Mouse (Mus musculus) heart, embryonic 13.5 days (tissue): ENCODE results near the gene Zc3hc1. TPM values are rescaled to one million over a fixed set of nuclear protein-coding genes. Genes with fewer than 3 reads are reported as not detected.

Source experiments
- ATAC-seq: fragments of 200-750 bp; cut with Nextera tagmentation; 2 replicates; pipeline ENCODE4 v1.8.0; 2017; ENCODE audit warnings: moderate TSS enrichment; ENCODE audit not compliant: insufficient number of reproducible peaks, low FRiP score, low TSS enrichment; ENCODE audit errors: extremely low read depth
- H3K27ac ChIP-seq: fragments of 300-500 bp; sonication (generic); replicated peaks from 2 replicates; pipeline ENCODE4 v1.5.1; 2015; ENCODE audit warnings: moderate library complexity, mild to moderate bottlenecking, inconsistent platforms
- H3K27me3 ChIP-seq: fragments of 300-500 bp; sonication (generic); replicated peaks from 2 replicates; pipeline ENCODE4 v1.6.1; 2015; ENCODE audit warnings: mild to moderate bottlenecking, inconsistent platforms
- H3K36me3 ChIP-seq: fragments of 300-500 bp; sonication (generic); 2 replicates; pipeline ENCODE4 v1.6.1; 2015; ENCODE audit warnings: mild to moderate bottlenecking, inconsistent platforms
- H3K4me1 ChIP-seq: fragments of 300-500 bp; sonication (generic); 2 replicates; pipeline ENCODE4 v1.6.1; 2015; ENCODE audit warnings: inconsistent platforms
- H3K4me2 ChIP-seq: fragments of 300-500 bp; sonication (generic); 2 replicates; pipeline ENCODE4 v1.6.1; 2015; ENCODE audit warnings: inconsistent platforms, mild to moderate bottlenecking, moderate library complexity
- H3K4me3 ChIP-seq: fragments of 300-500 bp; sonication (generic); 2 replicates; pipeline ENCODE4 v1.5.1; 2015; ENCODE audit warnings: moderate library complexity, mild to moderate bottlenecking, inconsistent platforms
- H3K9ac ChIP-seq: fragments of 300-500 bp; sonication (generic); 2 replicates; pipeline ENCODE4 v1.6.1; 2015; ENCODE audit warnings: inconsistent platforms, mild to moderate bottlenecking, moderate library complexity
- H3K9me3 ChIP-seq: fragments of 300-500 bp; sonication (generic); 2 replicates; pipeline ENCODE4 v1.6.1; 2016; ENCODE audit warnings: inconsistent platforms
- WGBS: fragments of 180-500 bp; shearing (Covaris S2); methylation state at CpG from one replicate; pipeline ENCODE4 v1.1.7; 2015; ENCODE audit warnings: mixed read lengths; 5-methylcytosine and 5-hydroxymethylcytosine counted together
- polyA plus RNA-seq: library from polyadenylated mRNA; unstranded; fragments of >200 nt; fragmentation: Nextera tagmentation; extraction: Ambion mirVana; gene quantifications from 2 replicates; pipeline ENCODE4 v1.2.1, GENCODE M21; 2015

Gene Zc3hc1
- polyA plus RNA-seq, 1 experiment from 2014 or later, result 46.0 TPM

DNA sequence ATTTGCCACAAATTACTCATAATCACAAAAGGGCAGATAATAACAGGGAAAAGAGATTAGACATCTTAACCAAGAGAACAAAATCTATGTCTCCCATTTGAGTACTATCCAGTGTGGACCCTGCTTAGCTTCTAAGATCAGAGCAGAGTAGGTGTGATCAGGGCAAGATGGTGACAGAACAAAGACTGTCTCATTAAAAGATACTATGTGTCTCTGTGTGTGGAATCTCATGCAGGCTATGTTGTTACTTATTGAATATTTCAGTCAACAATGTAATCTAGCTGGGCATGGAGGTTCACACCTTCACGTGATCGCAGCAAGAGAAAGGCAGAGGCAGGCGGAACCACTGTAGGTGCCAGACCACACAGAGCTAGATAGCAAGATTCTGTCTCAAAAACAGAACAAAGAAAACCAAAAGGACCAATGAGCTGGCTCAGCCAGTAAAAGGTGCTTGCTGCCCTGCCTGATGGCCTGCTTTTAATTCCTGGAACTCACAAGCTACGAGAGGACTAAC, 43.5 kb downstream of the Zc3hc1 start:
- Histone ChIP-seq H3K9ac (no peak overlapping the region), H3K9me3 (no peaks in the 10 kb centered on the region), H3K4me3 (no peak overlapping the region), H3K27ac (no peak overlapping the region), H3K4me1 (no peaks in the 10 kb centered on the region), H3K27me3 (no peaks in the 10 kb centered on the region), H3K36me3 (no peaks in the 10 kb centered on the region), H3K4me2 (no peak overlapping the region)
- ATAC-seq, result no peak
- WGBS, result 84% methylated on average over 4 of the region's 4 CpGs

DNA sequence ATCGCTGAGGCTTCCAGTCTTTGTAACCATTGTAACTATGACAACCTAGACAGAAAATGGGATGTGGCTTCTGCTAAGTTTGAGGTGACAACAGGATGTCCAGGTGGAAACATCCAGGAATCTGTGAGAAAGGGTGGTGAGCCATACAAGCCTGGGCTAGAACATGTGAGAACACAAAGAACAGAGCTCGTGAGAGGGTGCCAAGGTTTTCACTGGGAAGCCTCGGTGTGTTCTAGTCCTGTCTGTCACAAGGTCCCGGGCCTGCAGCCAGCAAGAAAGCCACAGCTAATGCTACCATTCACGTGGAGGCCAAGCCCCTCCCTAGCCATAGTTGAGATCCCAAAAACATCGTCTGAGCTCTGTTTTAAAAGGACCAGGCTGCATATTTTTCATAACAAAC, 44.1 kb downstream of the Zc3hc1 start:
- H3K4me2 ChIP-seq, result no peak overlapping the region
- no peak overlapping the region for H3K9ac ChIP-seq
- no peaks in the 10 kb centered on the region for H3K27me3 ChIP-seq
- no peaks in the 10 kb centered on the region for H3K4me1 ChIP-seq
- ATAC-seq, result no peak
- no peaks in the 10 kb centered on the region for H3K36me3 ChIP-seq
- WGBS, result 62% methylated on average over 6 of the region's 6 CpGs
- no peak overlapping the region for H3K27ac ChIP-seq
- no peak overlapping the region for H3K4me3 ChIP-seq
- H3K9me3 ChIP-seq, result no peaks in the 10 kb centered on the region

DNA sequence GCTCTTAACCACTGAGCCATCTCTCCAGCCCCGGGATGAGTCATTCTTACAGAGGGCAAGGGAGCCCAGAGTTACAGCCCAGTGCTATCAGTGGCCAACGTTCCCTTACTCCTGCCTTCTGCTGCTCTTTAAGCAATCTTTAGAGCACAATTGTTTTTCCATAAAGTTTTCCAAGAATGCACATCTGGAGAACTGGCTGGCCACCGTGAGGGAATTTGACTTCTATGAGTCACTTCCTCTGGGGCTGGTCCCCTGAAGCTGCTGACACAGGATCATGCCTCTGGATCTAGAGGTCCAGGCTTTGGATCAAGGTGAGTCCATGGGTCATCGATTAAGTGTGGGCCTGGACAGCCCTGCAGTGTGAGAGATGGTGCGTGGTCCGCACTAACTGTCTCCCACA, 46.8 kb downstream of the Zc3hc1 start:
- no peak overlapping the region for H3K4me2 ChIP-seq
- no peak overlapping the region for H3K9ac ChIP-seq
- 0 out of 2 replicates have a peak, but pooled peaks have one; percentile 54 for ATAC-seq
- no peaks in the 10 kb centered on the region for H3K9me3 ChIP-seq
- no peaks in the 10 kb centered on the region for H3K36me3 ChIP-seq
- H3K4me3 ChIP-seq, result no peak overlapping the region
- H3K4me1 ChIP-seq, result peaks cover 12% of the 10 kb centered on the region
- H3K27me3 ChIP-seq, result no peaks in the 10 kb centered on the region
- H3K27ac ChIP-seq, result peak overlapping the region; percentile 26; the same call in 1 of the 2 replicates
- WGBS, result 57% methylated on average over 6 of the region's 6 CpGs

DNA sequence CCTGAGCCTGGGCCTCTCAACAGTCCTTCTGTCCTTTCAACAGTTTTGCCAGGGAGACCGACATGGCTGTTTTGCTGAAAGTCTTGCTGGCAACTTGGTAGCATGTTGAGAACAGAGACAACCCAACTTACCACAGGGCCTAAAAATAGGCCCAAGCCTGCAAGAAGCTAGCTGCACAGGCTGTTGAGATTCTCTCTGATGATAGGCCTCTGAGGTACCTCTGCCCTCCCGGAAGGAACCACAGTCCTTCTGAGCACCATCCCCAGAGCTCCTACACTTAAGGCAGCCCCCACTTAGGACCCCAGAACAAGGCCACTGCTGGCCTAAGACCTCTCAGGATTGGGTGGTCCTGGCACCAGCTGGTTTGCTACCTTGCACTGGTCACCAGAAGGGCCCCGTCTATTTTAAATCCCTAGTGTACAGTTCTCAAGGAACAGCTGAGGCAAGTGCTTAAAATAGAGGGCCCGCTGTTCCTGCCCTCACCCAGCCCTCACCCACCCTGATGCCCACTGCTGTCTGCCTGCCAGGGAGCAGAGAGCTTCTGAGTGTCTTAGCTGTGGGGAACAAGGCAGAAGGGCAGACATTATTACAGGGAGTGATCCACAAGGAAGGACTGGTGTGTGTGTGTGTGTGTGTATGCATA, 50.5 kb downstream of the Zc3hc1 start:
- 0 out of 2 replicates have a peak overlapping the region, but pooled peaks have one; percentile 1 for H3K9ac ChIP-seq
- no peak overlapping the region for H3K4me3 ChIP-seq
- peak overlapping the region; percentile 77 for H3K27ac ChIP-seq
- no peaks in the 10 kb centered on the region for H3K27me3 ChIP-seq
- 43% methylated on average over 4 of the region's 4 CpGs for WGBS
- H3K4me2 ChIP-seq, result no peak overlapping the region
- peak; percentile 17; the same call in 1 of the 2 replicates for ATAC-seq
- no peaks in the 10 kb centered on the region for H3K9me3 ChIP-seq
- peaks cover 23% of the 10 kb centered on the region for H3K4me1 ChIP-seq
- no peaks in the 10 kb centered on the region for H3K36me3 ChIP-seq

DNA sequence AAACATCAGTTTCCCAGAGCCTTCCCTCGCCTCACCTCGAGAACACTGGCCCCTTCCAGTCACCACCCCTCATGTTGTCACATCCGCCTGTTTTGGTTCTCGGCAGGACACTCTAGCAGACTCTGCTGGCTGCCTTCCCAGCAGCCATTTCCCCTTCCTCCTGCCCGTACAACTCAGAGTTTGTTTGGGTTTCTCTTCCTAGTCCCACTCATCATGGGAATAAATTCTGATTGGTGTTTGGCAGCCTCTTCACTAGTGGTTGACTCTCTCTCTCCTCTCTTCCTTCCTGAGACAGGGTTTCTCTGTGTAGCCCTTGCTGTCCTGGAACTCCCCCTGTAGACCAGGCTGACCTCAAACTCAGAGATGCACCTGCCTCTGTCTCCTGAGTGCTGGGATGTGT, 53.9 kb downstream of the Zc3hc1 start:
- Histone ChIP-seq H3K4me1 (peaks cover 31% of the 10 kb centered on the region), H3K4me3 (peak overlapping the region; percentile 14; the same call in 1 of the 2 replicates), H3K36me3 (no peaks in the 10 kb centered on the region), H3K4me2 (peak overlapping the region; percentile 54), H3K27me3 (no peaks in the 10 kb centered on the region), H3K27ac (peak overlapping the region; percentile 68), H3K9me3 (no peaks in the 10 kb centered on the region), H3K9ac (peak overlapping the region; percentile 16; the same call in 1 of the 2 replicates)
- 5% methylated on average over 5 of the region's 5 CpGs for WGBS
- ATAC-seq, result no peak

DNA sequence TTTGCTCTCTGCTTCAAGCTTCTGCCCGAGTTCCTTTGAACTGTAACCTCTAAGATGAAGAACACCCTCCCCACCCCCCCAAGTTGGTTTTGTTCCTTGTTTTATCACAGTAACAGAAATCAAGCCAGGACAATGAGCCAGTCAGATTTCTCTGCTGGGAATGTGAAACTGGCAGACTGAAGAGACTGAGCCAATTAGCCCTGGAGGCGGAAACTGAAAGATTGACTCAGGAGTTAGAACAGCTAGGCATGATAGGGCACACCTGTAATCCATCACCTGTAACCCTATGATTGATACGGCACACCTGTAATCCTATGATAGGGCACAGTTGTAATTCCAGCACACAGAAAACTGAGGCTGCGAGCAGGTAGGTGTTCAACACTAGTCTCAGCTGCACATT, 58.6 kb downstream of the Zc3hc1 start:
- no peak overlapping the region for H3K9ac ChIP-seq
- no peaks in the 10 kb centered on the region for H3K9me3 ChIP-seq
- H3K36me3 ChIP-seq, result no peaks in the 10 kb centered on the region
- H3K4me3 ChIP-seq, result no peak overlapping the region
- H3K27ac ChIP-seq, result no peak overlapping the region
- no peak overlapping the region for H3K4me2 ChIP-seq
- ATAC-seq, result no peak
- H3K27me3 ChIP-seq, result no peaks in the 10 kb centered on the region
- peaks cover 19% of the 10 kb centered on the region for H3K4me1 ChIP-seq
- 62% methylated on average over 4 of the region's 4 CpGs for WGBS

DNA sequence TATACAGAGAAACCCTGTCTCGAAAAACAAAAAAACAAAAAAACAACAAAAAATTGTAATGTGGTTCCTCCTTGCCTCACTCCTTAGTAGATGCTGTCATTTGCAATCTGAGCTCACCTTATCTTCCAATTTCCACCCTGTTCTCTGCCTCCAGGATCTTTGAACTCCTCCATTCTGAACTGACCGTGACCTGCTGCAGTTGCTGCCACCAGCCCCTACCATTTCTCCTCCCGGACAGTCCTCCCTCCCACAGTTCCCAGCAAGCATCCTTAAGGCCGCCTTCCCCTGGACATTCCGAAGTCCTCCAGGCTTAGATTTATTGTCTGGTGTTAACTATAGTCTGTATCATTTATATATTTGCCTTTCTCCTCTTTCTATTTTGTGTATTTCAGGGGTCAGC, 60.1 kb downstream of the Zc3hc1 start:
- peaks cover 15% of the 10 kb centered on the region for H3K4me1 ChIP-seq
- H3K9ac ChIP-seq, result no peak overlapping the region
- no peak overlapping the region for H3K27ac ChIP-seq
- no peaks in the 10 kb centered on the region for H3K27me3 ChIP-seq
- ATAC-seq, result no peak
- no peak overlapping the region for H3K4me2 ChIP-seq
- H3K9me3 ChIP-seq, result no peaks in the 10 kb centered on the region
- 58% methylated on average over 5 of the region's 5 CpGs for WGBS
- H3K4me3 ChIP-seq, result no peak overlapping the region
- no peaks in the 10 kb centered on the region for H3K36me3 ChIP-seq

DNA sequence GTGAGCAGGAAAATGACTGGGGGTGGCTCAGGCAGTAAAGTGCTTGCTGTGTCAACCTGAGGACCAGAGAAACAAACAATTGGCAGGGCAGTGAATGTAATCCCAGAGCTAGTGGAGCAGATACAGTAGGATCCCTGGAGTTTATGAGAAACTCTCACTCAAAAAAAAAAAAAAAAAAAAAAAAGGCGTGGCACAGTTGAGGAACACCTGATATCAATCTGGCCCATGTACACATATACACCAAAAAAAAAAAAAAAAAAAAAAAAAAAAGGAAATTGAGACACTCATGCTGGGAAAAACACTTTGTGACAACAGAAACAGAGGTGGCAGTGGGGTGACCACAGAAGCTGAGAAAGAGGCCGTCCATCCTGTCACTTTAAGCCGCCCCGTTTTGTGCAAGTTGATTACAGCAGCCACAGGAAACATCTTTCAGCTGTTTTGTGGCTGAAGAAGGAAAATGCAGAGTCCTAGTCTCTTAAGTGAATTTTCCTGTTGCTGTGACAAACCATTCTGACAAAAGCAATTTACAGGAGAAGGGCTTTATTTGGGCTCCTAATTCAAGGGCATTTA, 64.8 kb downstream of the Zc3hc1 start:
- peaks cover 7% of the 10 kb centered on the region for H3K4me1 ChIP-seq
- peak overlapping the region; percentile 67 for H3K27ac ChIP-seq
- H3K27me3 ChIP-seq, result no peaks in the 10 kb centered on the region
- H3K4me3 ChIP-seq, result no peak overlapping the region
- no peak for ATAC-seq
- 42% methylated on average over 3 of the region's 4 CpGs for WGBS
- H3K36me3 ChIP-seq, result no peaks in the 10 kb centered on the region
- no peak overlapping the region for H3K4me2 ChIP-seq
- no peaks in the 10 kb centered on the region for H3K9me3 ChIP-seq
- H3K9ac ChIP-seq, result no peak overlapping the region

DNA sequence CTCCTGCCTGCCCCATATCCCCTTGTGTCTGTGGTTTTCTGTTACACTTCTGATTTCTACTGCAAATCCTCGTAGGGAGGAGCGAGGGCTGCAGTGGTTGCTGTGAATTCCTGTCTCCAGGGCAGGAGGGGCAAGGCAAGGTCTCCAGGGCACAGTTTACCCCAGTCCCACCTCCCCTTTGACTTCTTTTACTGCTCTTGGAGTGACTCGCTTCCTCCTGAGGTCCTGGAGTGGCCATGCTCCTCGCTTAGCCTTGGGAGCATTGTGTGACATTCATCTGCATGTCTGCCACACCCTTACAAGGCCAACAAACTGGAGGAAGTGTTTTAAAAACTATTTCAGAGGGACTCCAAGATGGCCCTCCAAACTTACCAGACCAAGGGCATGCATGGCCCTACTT, 69.8 kb downstream of the Zc3hc1 start:
- no peak overlapping the region for H3K4me2 ChIP-seq
- H3K27ac ChIP-seq, result no peak overlapping the region
- no peak overlapping the region for H3K9ac ChIP-seq
- 42% methylated on average over 4 of the region's 4 CpGs for WGBS
- no peak overlapping the region for H3K4me3 ChIP-seq
- no peaks in the 10 kb centered on the region for H3K9me3 ChIP-seq
- no peaks in the 10 kb centered on the region for H3K27me3 ChIP-seq
- no peaks in the 10 kb centered on the region for H3K36me3 ChIP-seq
- no peaks in the 10 kb centered on the region for H3K4me1 ChIP-seq
- no peak for ATAC-seq

DNA sequence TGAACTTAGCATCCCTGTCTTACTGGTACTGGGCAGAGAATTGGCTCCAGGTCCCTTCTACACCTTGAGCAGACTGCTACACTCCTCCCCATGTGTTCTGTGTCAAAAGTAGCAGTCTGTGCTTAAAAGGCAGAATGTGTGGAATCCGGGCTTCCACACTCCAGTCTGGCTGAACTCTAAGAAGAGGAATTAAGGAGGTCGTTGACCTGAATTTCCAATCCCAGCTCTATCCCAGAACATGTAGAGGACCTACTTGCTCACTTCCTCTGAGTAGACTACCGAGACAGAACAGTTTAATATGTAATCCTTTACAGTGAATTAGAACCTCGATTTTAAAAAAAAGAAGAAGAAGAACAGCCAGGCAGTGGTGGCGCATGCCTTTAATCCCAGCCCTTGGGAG, 71.6 kb downstream of the Zc3hc1 start:
- Histone ChIP-seq H3K9ac (no peak overlapping the region), H3K4me3 (no peak overlapping the region), H3K9me3 (no peaks in the 10 kb centered on the region), H3K4me1 (no peaks in the 10 kb centered on the region), H3K36me3 (no peaks in the 10 kb centered on the region), H3K27ac (no peak overlapping the region), H3K27me3 (no peaks in the 10 kb centered on the region), H3K4me2 (no peak overlapping the region)
- WGBS, result 73% methylated on average over 5 of the region's 5 CpGs
- ATAC-seq, result no peak
